8 mouse cellular contexts compared by ENCODE assay signal in genomic region chr6:128839266-128839771, GRCm38 (mm10). TPM values are rescaled to one million over a fixed set of nuclear protein-coding genes. Genes with fewer than 3 reads are reported as not detected.
DNase-seq lines count a peak whose midpoint lies in the region; ATAC-seq and TF ChIP-seq lines count a peak whose summit lies in the region.

No protein-coding gene starts in this region.

- peak overlapping the region; percentile 68 for H3K4me2 ChIP-seq in hindbrain, embryonic 13.5 days

- H3K27me3 ChIP-seq in Patski: no peaks in the 10 kb centered on the region
- H3K27me3 ChIP-seq in hindbrain, embryonic 13.5 days: no peaks in the 10 kb centered on the region

- peak; percentile 46 for ATAC-seq in Patski
- ATAC-seq in hindbrain, embryonic 13.5 days (ENCODE audit: low FRiP score): peak; percentile 1; the same call in 1 of the 2 replicates

- in situ Hi-C loops in Patski (cut with MboI; ENCODE audit: low pct_unique_long_range_greater_than_20kb): loop anchor here (25.0 kb wide), 1 partner anchor 698 kb away; the partner anchor contains the start of gene Gabarapl1

- H3K9me3 ChIP-seq in hindbrain, embryonic 13.5 days: no peaks in the 10 kb centered on the region

- H3K36me3 ChIP-seq in hindbrain, embryonic 13.5 days: no peaks in the 10 kb centered on the region

- H3K4me3 ChIP-seq in hindbrain, embryonic 13.5 days: peak overlapping the region; percentile 67

- H3K9ac ChIP-seq in hindbrain, embryonic 13.5 days: peak overlapping the region; percentile 82; the same call in 1 of the 2 replicates

- TF ChIP-seq CTCF in Patski (IDR thresholded peaks at IDR 0.05): peak; percentile 85

- peak overlapping the region; percentile 76 for H3K27ac ChIP-seq in hindbrain, embryonic 13.5 days

- CTCF ChIA-PET in Patski (lab: Charles Lee): interaction anchor here (1.1 kb wide), 1 partner anchor 35 kb away, joined by 3 read pairs; no protein-coding TSS in a partner anchor

- POLR2A ChIA-PET in Patski (lab: Charles Lee): no interaction called here

- H3K4me1 ChIP-seq in hindbrain, embryonic 13.5 days (replicated peaks): peaks cover 31% of the 10 kb centered on the region

- DNase-seq in Patski (ENCODE audit: low read depth, low spot score): no peak
- peak; percentile 92 to 93 for DNase-seq in cerebellum, postnatal 10 days
- DNase-seq in frontal cortex, postnatal 10 days (ENCODE audit: low spot score in 2 of 2): peak; percentile 69 to 75
- peak; percentile 58 to 69 for DNase-seq in layer of hippocampus, postnatal 36 days
- DNase-seq in lung, postnatal 25 days (ENCODE audit: low spot score): peak; percentile 95
- DNase-seq in retina, adult 2 months (ENCODE audit: low read depth, low spot score): peak; percentile 70
- peak; percentile 89 to 91 for DNase-seq in thymus, postnatal 36 days

- 0% methylated on average over 17 of the region's 17 CpGs for WGBS in hindbrain, embryonic 13.5 days

RNA-seq across cellular contexts. Expression of gene Klrb1b, which starts 13.2 kb away (rescaled TPM):
- not detected for polyA plus RNA-seq in Patski (2021)
- polyA plus RNA-seq in hindbrain, embryonic 13.5 days (2015; fragmentation: Nextera tagmentation; extraction: Ambion mirVana): 0.08 TPM in 1 of 2 replicates, not detected in the other
- total RNA-seq in layer of hippocampus, postnatal 36 days (2021): not detected

RNA-seq across cellular contexts. Expression of gene Gm44511, which starts 13.2 kb away (rescaled TPM):
- polyA plus RNA-seq in Patski (2021): not detected
- not detected in 2 replicates for polyA plus RNA-seq in hindbrain, embryonic 13.5 days (2015; fragmentation: Nextera tagmentation; extraction: Ambion mirVana)
- not detected for total RNA-seq in layer of hippocampus, postnatal 36 days (2021)

RNA-seq across cellular contexts. Expression of gene Clec2i, which starts 48.1 kb away (rescaled TPM):
- polyA plus RNA-seq in Patski (2021): not detected
- polyA plus RNA-seq in hindbrain, embryonic 13.5 days (2015; fragmentation: Nextera tagmentation; extraction: Ambion mirVana): not detected in 2 replicates
- total RNA-seq in layer of hippocampus, postnatal 36 days (2021): not detected

RNA-seq across cellular contexts. Expression of gene Klrb1c, which starts 50.3 kb away (rescaled TPM):
- not detected for polyA plus RNA-seq in Patski (2021)
- polyA plus RNA-seq in hindbrain, embryonic 13.5 days (2015; fragmentation: Nextera tagmentation; extraction: Ambion mirVana): not detected in 2 replicates
- total RNA-seq in layer of hippocampus, postnatal 36 days (2021): not detected

RNA-seq across cellular contexts. Expression of gene BC035044, which starts 51.6 kb away (rescaled TPM):
- not detected for polyA plus RNA-seq in Patski (2021)
- 0.34 and 0.57 TPM in 2 replicates for polyA plus RNA-seq in hindbrain, embryonic 13.5 days (2015; fragmentation: Nextera tagmentation; extraction: Ambion mirVana)
- 1 to 10 TPM; 2.1 to 2.2 TPM for total RNA-seq in layer of hippocampus, postnatal 36 days (2021)
